Mouse (Mus musculus) embryonic facial prominence, embryonic 14.5 days (tissue): ENCODE measurements around the gene Gm6871. TPM values are rescaled to one million over a fixed set of nuclear protein-coding genes. Genes with fewer than 3 reads are reported as not detected.
"Not testable (repeated sequence)": the region's sequence is repeated elsewhere in the genome, so short reads cannot be mapped to it uniquely, and the experiment has no call there.

ENCODE experiments used
- ATAC-seq: fragments of 200-750 bp; cut with Nextera tagmentation; 2 replicates; pipeline ENCODE4 v1.8.0; 2017; ENCODE audit warnings: low read depth, moderate number of reproducible peaks, moderate TSS enrichment
- DNase-seq: peaks from one replicate; pipeline ENCODE4 v3.0.0-alpha.2; 2015; ENCODE audit warnings: low spot score
- H3K27ac ChIP-seq: fragments of 300-500 bp; sonication (generic); replicated peaks from 2 replicates; pipeline ENCODE4 v1.5.1; 2014; ENCODE audit warnings: low read depth, mild to moderate bottlenecking, low read length, moderate library complexity
- H3K27me3 ChIP-seq: fragments of 300-500 bp; sonication (generic); replicated peaks from 2 replicates; pipeline ENCODE4 v1.6.1; 2014; ENCODE audit warnings: low read length; ENCODE audit not compliant: control insufficient read depth, insufficient read depth
- H3K36me3 ChIP-seq: fragments of 300-500 bp; sonication (generic); 2 replicates; pipeline ENCODE4 v1.6.1; 2014; ENCODE audit warnings: low read length, mixed read lengths; ENCODE audit not compliant: control insufficient read depth, insufficient read depth
- H3K4me1 ChIP-seq: fragments of 300-500 bp; sonication (generic); 2 replicates; pipeline ENCODE4 v1.6.1; 2014; ENCODE audit warnings: antibody characterized with exemption, low read length; ENCODE audit not compliant: control insufficient read depth, insufficient read depth
- H3K4me2 ChIP-seq: fragments of 300-500 bp; sonication (generic); 2 replicates; pipeline ENCODE4 v1.6.1; 2014; ENCODE audit warnings: low read depth, mild to moderate bottlenecking, low read length, moderate library complexity, mixed read lengths
- H3K4me3 ChIP-seq: fragments of 300-500 bp; sonication (generic); 2 replicates; pipeline ENCODE4 v1.5.1; 2014; ENCODE audit warnings: low read depth, mild to moderate bottlenecking, low read length
- H3K9ac ChIP-seq: fragments of 300-500 bp; sonication (generic); 2 replicates; pipeline ENCODE4 v1.6.1; 2014; ENCODE audit warnings: low read depth, mild to moderate bottlenecking, low read length, moderate library complexity, mixed read lengths
- H3K9me3 ChIP-seq: fragments of 300-500 bp; sonication (generic); 2 replicates; pipeline ENCODE4 v1.6.1; 2016; ENCODE audit warnings: low read length; ENCODE audit not compliant: control insufficient read depth
- WGBS: fragments of 180-500 bp; shearing (Covaris S2); extraction: QIAGEN DNeasy Blood & Tissue Kit; methylation state at CpG from one replicate; pipeline ENCODE4 v1.1.7; 2014; 5-methylcytosine and 5-hydroxymethylcytosine counted together
- polyA plus RNA-seq: library from polyadenylated mRNA; unstranded; fragments of >200 nt; fragmentation: Nextera tagmentation; extraction: Ambion mirVana; gene quantifications from 2 replicates; pipeline ENCODE4 v1.2.1, GENCODE M21; 2014

Gm6871 gene
- polyA plus RNA-seq, 1 experiment from 2014 or later = not detected

DNA sequence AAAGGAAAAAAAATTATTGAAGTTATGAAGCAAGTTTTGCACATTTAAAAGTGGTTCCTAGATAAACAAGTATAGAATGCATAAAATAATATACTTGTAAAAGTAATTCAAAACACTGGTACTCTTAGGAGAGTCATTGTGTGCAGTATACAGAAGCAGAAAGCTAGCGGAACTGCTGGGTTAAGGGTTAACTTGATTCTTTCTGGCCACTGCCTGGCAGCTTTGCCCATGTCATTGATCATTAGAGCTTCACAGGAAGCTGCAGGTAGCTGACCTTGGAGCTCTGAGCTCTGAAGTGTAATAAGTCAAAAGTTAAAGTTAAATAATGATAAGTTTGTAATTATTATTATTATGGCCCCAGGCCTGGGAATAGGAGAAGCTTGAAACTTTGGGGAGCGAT is 4.5 kb upstream of the Gm6871 start:
- H3K27ac ChIP-seq = no peak overlapping the region
- no peak overlapping the region for H3K9ac ChIP-seq
- H3K4me3 ChIP-seq = no peak overlapping the region
- no peak overlapping the region for H3K4me2 ChIP-seq
- H3K4me1 ChIP-seq = no peaks in the 10 kb centered on the region
- ATAC-seq (no peak), DNase-seq (no peak)
- H3K36me3 ChIP-seq = no peaks in the 10 kb centered on the region
- no peaks in the 10 kb centered on the region for H3K27me3 ChIP-seq
- H3K9me3 ChIP-seq = no peaks in the 10 kb centered on the region
- WGBS = 95% methylated on average over 2 of the region's 2 CpGs

DNA sequence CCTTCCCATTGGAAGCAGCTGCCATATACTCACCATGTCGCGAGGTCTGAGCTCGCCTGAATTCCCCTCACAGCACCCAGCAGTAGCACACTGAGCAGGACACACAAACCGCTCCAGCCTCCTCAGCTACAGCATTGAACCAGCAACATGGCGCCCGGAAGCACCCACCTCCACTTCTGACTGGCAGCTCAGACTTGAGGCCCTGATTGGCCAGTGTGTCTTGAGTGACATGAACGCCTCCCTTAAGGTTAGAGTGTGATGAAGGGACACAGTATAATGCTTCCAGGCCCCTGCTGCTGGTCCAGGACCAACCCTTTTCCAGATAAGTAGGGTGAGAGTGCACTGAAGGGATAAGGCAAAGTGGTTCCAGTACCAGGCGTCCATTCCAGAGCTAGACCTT is 12.8 kb downstream of the Gm6871 start:
- no peak for DNase-seq
- H3K4me2 ChIP-seq = no peak overlapping the region
- no peak overlapping the region for H3K4me3 ChIP-seq
- no peaks in the 10 kb centered on the region for H3K27me3 ChIP-seq
- ATAC-seq = no peak
- no peaks in the 10 kb centered on the region for H3K4me1 ChIP-seq
- no peak overlapping the region for H3K27ac ChIP-seq
- H3K9ac ChIP-seq = no peak overlapping the region
- H3K9me3 ChIP-seq = 0 out of 2 replicates have a peak, but pooled peaks cover 9% of the 10 kb centered on the region
- 68% methylated on average over 6 of the region's 8 CpGs for WGBS
- H3K36me3 ChIP-seq = no peaks in the 10 kb centered on the region

DNA sequence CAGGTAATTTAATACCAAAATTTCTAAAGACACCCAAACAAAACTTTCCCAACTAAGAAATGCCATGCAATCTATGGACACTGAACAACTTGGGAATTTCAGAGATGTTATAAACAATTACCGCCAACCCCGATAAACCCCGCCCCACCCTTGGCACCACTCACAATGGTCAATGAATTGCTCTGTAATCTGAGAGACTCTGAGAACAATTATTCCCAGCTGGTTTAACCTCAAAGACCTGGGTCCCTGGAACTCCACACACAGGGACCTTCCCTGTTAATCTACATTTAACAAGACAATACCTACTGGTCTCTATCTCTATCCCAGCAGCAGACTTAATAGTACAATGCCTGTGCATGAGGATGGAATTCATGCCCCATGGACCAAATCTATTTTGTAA is 60.8 kb downstream of the Gm6871 start:
- no peaks in the 10 kb centered on the region for H3K27me3 ChIP-seq
- no peak overlapping the region for H3K27ac ChIP-seq
- ATAC-seq (no peak), DNase-seq (no peak)
- H3K9ac ChIP-seq = no peak overlapping the region
- H3K4me2 ChIP-seq = no peak overlapping the region
- no peak overlapping the region for H3K4me3 ChIP-seq
- H3K4me1 ChIP-seq = no peaks in the 10 kb centered on the region
- 84% methylated on average over 3 of the region's 3 CpGs for WGBS
- H3K36me3 ChIP-seq = no peaks in the 10 kb centered on the region
- H3K9me3 ChIP-seq = peaks cover 13% of the 10 kb centered on the region; the same call in 1 of the 2 replicates

DNA sequence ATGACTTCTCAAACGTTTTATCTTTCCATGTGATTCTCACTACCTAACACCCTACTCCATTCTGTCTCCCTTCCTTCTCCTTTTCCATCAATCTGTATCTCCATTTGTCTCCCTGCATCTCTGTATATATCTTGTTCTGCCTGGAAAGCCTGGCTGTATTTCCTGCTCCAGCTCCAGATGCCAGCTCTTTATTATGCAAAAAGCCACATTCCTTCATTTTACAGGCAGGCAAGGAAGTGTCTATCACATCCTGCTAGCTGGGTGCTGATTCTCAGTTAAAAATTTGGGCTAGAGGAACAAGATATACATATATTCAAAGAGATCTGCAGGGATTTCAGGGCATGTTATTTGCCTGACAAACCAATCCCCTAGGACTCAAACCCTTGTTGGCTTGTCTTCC is 61.3 kb downstream of the Gm6871 start:
- Histone ChIP-seq H3K36me3 (no peaks in the 10 kb centered on the region), H3K27ac (no peak overlapping the region), H3K9me3 (peaks cover 10% of the 10 kb centered on the region; the same call in 1 of the 2 replicates), H3K4me2 (no peak overlapping the region), H3K4me3 (no peak overlapping the region), H3K27me3 (no peaks in the 10 kb centered on the region), H3K9ac (no peak overlapping the region), H3K4me1 (no peaks in the 10 kb centered on the region)
- DNase-seq = no peak
- 23% methylated on average over 1 of the region's 1 CpGs for WGBS
- no peak for ATAC-seq

DNA sequence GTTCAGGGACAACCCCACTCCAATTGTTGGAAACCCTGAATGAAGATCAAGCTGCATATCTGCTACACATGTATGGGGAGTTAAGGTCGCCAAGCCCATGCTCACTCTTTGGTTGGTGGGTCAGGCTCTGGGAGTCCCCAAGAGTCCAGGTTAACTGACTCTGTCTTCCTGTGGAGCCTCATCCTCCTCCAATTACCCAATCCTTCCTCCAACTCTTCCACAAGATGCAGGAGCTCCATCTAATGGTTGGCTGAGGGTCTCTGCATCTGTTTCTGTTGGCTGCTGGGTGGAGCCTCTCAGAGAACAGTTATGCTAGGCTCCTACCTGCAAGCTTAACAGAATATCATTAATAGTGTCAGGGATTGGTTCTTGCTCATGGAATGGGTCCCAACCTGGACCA is 71.1 kb downstream of the Gm6871 start:
- Histone ChIP-seq H3K4me3 (no peak overlapping the region), H3K9me3 (peaks cover 3% of the 10 kb centered on the region; the same call in 1 of the 2 replicates), H3K4me1 (no peaks in the 10 kb centered on the region), H3K27me3 (no peaks in the 10 kb centered on the region), H3K27ac (no peak overlapping the region), H3K36me3 (no peaks in the 10 kb centered on the region), H3K9ac (no peak overlapping the region), H3K4me2 (no peak overlapping the region)
- DNase-seq (no peak), ATAC-seq (no peak)
- 82% methylated on average over 1 of the region's 1 CpGs for WGBS

DNA sequence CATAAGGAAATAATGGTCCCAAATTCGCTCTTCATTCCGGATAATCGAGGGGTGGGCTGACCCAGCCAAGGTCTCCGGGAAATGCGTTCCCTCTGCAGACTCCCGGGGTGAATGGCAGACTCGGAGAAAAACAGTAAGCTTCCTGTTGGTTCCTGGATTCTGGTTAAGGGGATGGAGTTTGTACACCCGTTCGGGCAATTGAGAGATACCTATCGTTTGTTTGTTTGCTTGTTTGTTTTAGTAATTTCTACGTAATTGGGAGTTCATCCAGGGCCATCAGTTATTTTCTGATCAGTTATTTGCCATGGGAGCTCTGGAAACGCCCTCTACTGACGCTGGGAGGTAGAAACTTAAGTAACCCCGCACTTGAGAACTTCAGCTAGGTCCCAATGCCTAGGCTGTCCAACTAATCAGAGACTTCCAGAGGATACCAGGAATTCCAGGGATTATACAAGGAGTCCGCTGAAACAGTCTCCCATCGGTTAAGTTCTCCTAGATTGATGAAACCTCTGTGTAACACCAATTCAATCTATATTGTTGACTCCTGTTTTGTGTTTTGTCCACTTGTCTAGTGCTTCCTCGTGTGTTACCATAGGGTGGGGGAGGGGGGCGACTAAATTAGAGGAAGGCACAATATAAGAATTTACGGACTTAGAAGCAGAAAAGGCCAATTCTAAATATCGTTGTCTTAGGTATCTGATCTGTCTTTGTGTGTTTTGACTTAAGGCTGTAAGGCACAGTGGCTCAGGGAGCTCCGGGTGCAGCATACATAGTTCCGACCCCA is 73.1 kb downstream of the Gm6871 start:
- no peak overlapping the region for H3K27ac ChIP-seq
- H3K36me3 ChIP-seq = no peaks in the 10 kb centered on the region; the same call in 1 of the 2 replicates
- 20% methylated on average over 22 of the region's 22 CpGs for WGBS
- H3K9ac ChIP-seq = peak overlapping the region; percentile 43
- ATAC-seq (no peak), DNase-seq (peak; percentile 56)
- peaks cover 11% of the 10 kb centered on the region; the same call in 1 of the 2 replicates for H3K9me3 ChIP-seq
- peak overlapping the region; percentile 74 for H3K4me2 ChIP-seq
- no peaks in the 10 kb centered on the region for H3K4me1 ChIP-seq
- no peaks in the 10 kb centered on the region for H3K27me3 ChIP-seq
- H3K4me3 ChIP-seq = peak overlapping the region; percentile 61

DNA sequence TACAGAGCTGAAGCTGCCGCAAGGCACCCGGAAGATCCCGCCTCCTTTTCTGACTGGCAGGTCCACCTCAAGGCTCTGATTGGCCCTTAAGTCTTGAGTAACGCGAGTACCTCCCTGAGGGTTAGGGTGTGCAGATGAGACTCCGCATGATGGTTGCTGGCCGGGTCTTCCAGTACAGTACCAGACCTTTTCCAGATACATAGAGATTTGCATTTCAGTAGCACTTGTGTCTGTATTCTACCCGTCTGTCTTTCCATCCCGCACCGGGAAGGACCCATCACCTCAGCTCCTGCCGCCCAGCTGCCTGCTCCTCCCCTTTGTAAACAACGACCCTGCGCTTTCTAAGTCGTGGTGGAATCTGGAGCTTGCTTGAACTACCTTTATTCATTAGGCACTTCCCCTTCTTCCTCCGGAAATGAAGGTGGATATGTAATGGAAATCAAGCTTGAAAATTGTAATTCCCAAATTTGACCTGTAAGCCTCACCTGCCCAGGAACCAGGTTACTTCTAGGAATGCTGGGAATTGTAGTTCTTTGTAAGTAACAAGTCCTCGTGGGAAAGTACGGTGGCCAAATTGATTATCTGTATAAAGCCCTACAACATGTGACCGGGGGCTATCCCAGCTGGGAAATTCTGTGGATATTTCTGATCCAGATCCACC is 73.9 kb downstream of the Gm6871 start, which contains the start of the genes Gm20449 and AW146154:
Gene Gm20449, minus strand, starts transcription at position 29 of the 661 bp plus-strand sequence.
Gene AW146154, minus strand, starts transcription at position 502 of the 661 bp plus-strand sequence.
- DNase-seq (peak; percentile 97), ATAC-seq (peak; percentile 99)
- under 1% methylated on average over 18 of the region's 18 CpGs for WGBS
- H3K27me3 ChIP-seq = no peaks in the 10 kb centered on the region
- H3K9me3 ChIP-seq = peaks cover 20% of the 10 kb centered on the region
- H3K4me3 ChIP-seq = peak within 1 kb of the TSS; percentile 61
- peak within 1 kb of the TSS; percentile 74 for H3K4me2 ChIP-seq
- peaks cover 6% of the 10 kb centered on the region; the same call in 1 of the 2 replicates for H3K36me3 ChIP-seq
- peak within 1 kb of the TSS; percentile 72 for H3K27ac ChIP-seq
- H3K4me1 ChIP-seq = no peaks in the 10 kb centered on the region
- H3K9ac ChIP-seq = peak within 1 kb of the TSS; percentile 67

DNA sequence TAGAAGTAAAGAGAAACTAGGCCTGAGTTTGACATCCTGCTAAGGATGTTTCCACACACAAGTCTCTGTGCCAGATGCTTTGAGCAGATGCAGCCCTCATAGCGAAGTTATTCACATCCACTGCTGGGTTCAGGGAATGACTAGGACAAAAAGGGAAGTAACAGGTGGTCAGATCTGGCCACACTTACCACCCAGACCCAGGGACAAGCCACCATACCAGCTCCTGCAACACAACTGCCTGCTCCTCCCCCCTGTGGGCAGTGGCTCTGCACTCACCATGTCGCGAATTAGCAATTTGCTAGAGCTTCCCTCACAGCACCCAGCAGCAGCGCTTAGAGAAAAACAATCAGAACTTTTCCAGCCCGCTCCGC is 74.5 kb downstream of the Gm6871 start:
- Histone ChIP-seq H3K4me2 (peak overlapping the region; percentile 74), H3K9me3 (peaks cover 23% of the 10 kb centered on the region), H3K4me3 (peak overlapping the region; percentile 61), H3K27ac (peak overlapping the region; percentile 72), H3K9ac (peak overlapping the region; percentile 67)
- DNase-seq = peak; percentile 18
- H3K4me1 ChIP-seq, ATAC-seq, H3K27me3 ChIP-seq, H3K36me3 ChIP-seq: not testable (repeated sequence)
- 0% methylated on average over 6 of the region's 6 CpGs for WGBS
